Mouse (Mus musculus) forebrain, embryonic 10.5 days (tissue): ENCODE data around the gene Nlrp4e. TPM values are rescaled to one million over a fixed set of nuclear protein-coding genes. Genes with fewer than 3 reads are reported as not detected.
"Not testable (repeated sequence)": the region's sequence is repeated elsewhere in the genome, so short reads cannot be mapped to it uniquely, and the experiment has no call there.

ENCODE experiments used
- DNase-seq: peaks from one replicate; pipeline ENCODE4 v3.0.0-alpha.2; 2017; ENCODE audit warnings: low spot score; ENCODE audit errors: extremely low spot score
- H3K27ac ChIP-seq: fragments of 300-500 bp; sonication (generic); 2 replicates; pipeline ENCODE4 v1.5.1; 2016; ENCODE audit warnings: mild to moderate bottlenecking
- H3K27me3 ChIP-seq: fragments of 300-500 bp; sonication (generic); 2 replicates; pipeline ENCODE4 v1.6.1; 2016; ENCODE audit warnings: mild to moderate bottlenecking; ENCODE audit not compliant: poor library complexity, severe bottlenecking
- H3K36me3 ChIP-seq: fragments of 300-500 bp; sonication (generic); replicated peaks from 2 replicates; pipeline ENCODE4 v1.6.1; 2016; ENCODE audit warnings: mild to moderate bottlenecking, moderate library complexity
- H3K4me1 ChIP-seq: fragments of 300-500 bp; sonication (generic); 2 replicates; pipeline ENCODE4 v1.6.1; 2016
- H3K4me3 ChIP-seq: fragments of 300-500 bp; sonication (generic); 2 replicates; pipeline ENCODE4 v1.5.1; 2016; ENCODE audit warnings: mild to moderate bottlenecking, moderate library complexity
- H3K9me3 ChIP-seq: fragments of 300-500 bp; sonication (generic); 2 replicates; pipeline ENCODE4 v1.6.1; 2016; ENCODE audit warnings: mild to moderate bottlenecking, moderate library complexity
- WGBS: fragments of 180-500 bp; shearing (Covaris S2); methylation state at CpG from one replicate; pipeline ENCODE4 v1.1.7; 2016; 5-methylcytosine and 5-hydroxymethylcytosine counted together
- microRNA-seq: library from miRNA; unstranded; fragments of <30 nt; microRNA quantifications from one replicate; pipeline ENCODE4, GENCODE M21; 2017
- polyA plus RNA-seq: library from polyadenylated mRNA; unstranded; fragments of >200 nt; fragmentation: Nextera tagmentation; extraction: Ambion mirVana; gene quantifications from 2 replicates; pipeline ENCODE4 v1.2.1, GENCODE M21; 2016

Gene Nlrp4e
- not detected in 2 replicates for polyA plus RNA-seq

DNA sequence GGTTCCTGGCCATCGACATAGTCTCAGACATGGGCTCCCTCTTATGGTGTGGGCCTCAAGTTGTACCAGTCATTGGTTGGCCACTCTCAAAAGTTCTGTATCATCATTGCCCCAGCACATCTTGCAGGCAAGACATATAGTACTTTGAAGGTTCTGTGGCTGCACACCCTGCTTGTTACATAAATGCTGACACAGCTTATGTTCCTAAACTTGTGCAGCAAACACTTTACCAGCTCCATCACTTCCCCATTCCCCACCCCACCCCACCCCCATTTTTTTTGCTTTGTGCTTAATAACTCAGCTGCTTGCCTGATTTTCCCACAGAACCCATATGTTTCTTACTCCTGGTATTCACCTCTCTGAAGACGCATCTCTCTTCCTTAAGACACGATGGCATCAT lies at the start of gene Nlrp4e:
Gene Nlrp4e, plus strand, starts transcription at position 301 of the 400 bp plus-strand sequence.
- DNase-seq, H3K27ac ChIP-seq: not testable (repeated sequence)
- 87% methylated on average over 3 of the region's 3 CpGs for WGBS

DNA sequence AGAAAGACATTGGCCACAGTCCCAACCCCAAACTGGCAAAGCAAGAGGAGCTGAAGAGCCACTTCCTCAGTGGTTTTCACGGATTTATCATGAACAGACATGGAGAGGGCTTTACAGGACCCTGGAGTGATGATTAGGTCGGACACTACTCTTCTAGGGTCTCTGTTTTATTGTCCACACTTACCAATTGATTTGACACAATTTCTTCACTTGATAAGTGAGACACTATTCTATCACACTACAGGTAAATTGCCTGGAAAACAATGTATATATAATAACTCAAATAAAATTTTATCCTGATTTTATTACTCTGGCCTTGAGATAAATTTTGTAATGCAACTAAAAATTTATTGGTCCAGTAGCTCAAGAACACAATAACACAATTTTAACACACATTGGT lies 49.4 kb upstream of the Nlrp4e start, which contains the start of gene Vmn1r166:
Gene Vmn1r166, minus strand, starts transcription at position 101 of the 400 bp plus-strand sequence.
- H3K36me3 ChIP-seq, H3K27me3 ChIP-seq, H3K4me3 ChIP-seq, DNase-seq, H3K9me3 ChIP-seq, H3K27ac ChIP-seq, H3K4me1 ChIP-seq: not testable (repeated sequence)
- no CpG with 5 or more reads among the region's 2 CpGs for WGBS

More for the DNA sequence above, at the start of gene Nlrp4e:
- not testable (repeated sequence) for H3K36me3 ChIP-seq, H3K4me1 ChIP-seq, H3K4me3 ChIP-seq, H3K27me3 ChIP-seq
- H3K9me3 ChIP-seq = peaks cover 37% of the 10 kb centered on the region

DNA sequence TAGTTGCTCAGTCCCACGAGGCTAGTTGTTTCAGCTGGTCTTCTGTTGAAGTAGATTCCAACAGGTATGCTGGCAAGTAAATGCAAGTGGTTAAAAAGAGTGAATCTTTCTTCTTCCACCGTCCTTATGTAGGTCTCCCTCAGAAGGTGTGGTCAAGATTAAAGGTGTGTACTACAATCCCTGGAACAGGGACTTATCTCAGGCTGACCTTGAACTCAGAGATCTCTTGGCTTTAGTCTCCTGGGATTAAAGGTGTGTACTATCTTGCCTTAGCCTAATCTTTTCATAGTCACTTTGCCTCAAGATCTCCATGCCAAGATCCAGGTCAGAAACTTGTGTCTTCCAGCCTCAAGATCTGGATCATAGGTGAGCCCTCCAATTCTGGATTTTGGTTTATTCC lies 22.2 kb upstream of the Nlrp4e start, which contains the start of gene Gm6902:
Gene Gm6902, minus strand, starts transcription at position 101 of the 400 bp plus-strand sequence.
- not testable (repeated sequence) for H3K27me3 ChIP-seq, H3K36me3 ChIP-seq, H3K4me1 ChIP-seq, H3K9me3 ChIP-seq, DNase-seq, H3K27ac ChIP-seq, H3K4me3 ChIP-seq
- no CpG with 5 or more reads among the region's 2 CpGs for WGBS

DNA sequence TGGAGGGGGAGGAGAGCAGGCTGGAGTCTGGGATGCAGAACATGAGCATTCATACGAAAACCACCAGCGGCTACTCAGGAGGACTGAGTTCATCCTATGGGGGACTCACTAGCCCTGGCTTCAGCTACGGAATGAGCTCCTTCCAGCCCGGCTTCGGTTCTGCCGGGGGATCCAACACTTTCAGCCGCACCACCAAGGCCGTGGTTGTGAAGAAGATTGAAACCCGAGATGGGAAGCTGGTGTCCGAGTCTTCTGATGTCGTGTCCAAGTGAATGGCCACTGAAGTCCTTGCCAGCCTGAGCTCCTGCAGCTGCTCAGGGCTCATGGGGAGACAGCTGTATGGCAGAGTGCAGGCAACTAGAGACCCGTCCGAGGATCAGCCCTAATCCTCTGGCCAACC lies 57.3 kb downstream of the Nlrp4e start:
- DNase-seq, H3K4me3 ChIP-seq, H3K27me3 ChIP-seq, H3K27ac ChIP-seq, H3K4me1 ChIP-seq, H3K36me3 ChIP-seq: not testable (repeated sequence)
- H3K9me3 ChIP-seq = peaks cover 80% of the 10 kb centered on the region
- WGBS = 94% methylated on average over 13 of the region's 13 CpGs

DNA sequence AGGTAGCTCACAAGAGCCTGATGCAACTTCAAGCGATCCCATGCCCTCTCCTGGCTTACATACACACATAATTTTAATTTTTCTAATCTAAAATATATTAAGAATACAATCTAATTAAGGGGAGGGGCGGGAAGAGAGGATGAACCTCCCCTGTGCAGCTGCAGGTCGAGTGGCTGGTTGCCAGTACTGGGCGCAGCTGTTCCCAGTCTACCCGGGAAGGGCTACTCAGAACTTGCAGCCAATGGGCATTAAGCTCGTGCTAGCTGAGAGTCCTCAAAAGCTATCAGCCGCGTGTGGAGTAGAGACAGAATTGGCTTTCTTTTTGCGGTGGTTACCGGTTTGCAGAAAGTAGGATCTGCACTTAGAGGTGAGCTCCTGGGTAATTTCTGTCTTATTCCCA lies 84.6 kb downstream of the Nlrp4e start, which contains the start of gene Nlrp5:
Gene Nlrp5, plus strand, starts transcription at position 301 of the 400 bp plus-strand sequence.
- no peaks in the 10 kb centered on the region for H3K27me3 ChIP-seq
- WGBS = 78% methylated on average over 10 of the region's 10 CpGs
- H3K36me3 ChIP-seq = no peaks in the 10 kb centered on the region

More for the DNA sequence above, 84.6 kb downstream of the Nlrp4e start, which contains the start of gene Nlrp5:
- Histone ChIP-seq H3K27ac (no peak within 1 kb of the TSS), H3K9me3 (peaks cover 60% of the 10 kb centered on the region), H3K4me3 (no peak within 1 kb of the TSS), H3K4me1 (no peaks in the 10 kb centered on the region)
- DNase-seq = no peak

Small RNA genes lying within 50 kb of the gene (microRNA-seq; reads per million reads assigned to microRNA genes)
- gene Gm25196 = not detected

Other genes with a start within 250 kb of the Nlrp4e start
- gene Vmn1r163, start 245.7 kb upstream of the Nlrp4e start, polyA plus RNA-seq = not detected in 2 replicates
- gene Gm8720, start 233.7 kb upstream of the Nlrp4e start, polyA plus RNA-seq = not detected in 2 replicates
- not detected in 2 replicates for gene Gm10662, start 156.7 kb upstream of the Nlrp4e start, polyA plus RNA-seq
- gene Vmn1r165, start 83.9 kb upstream of the Nlrp4e start, polyA plus RNA-seq = not detected in 2 replicates
- gene Vmn1r166, start 49.5 kb upstream of the Nlrp4e start, polyA plus RNA-seq = not detected in 2 replicates
- not detected in 2 replicates for gene Gm6902, start 22.3 kb upstream of the Nlrp4e start, polyA plus RNA-seq
- gene Nlrp5, start 84.7 kb downstream of the Nlrp4e start, polyA plus RNA-seq = not detected in 2 replicates
- not detected in 2 replicates for gene Vmn1r167, start 206.0 kb downstream of the Nlrp4e start, polyA plus RNA-seq
- not detected in 2 replicates for gene Vmn1r168, start 238.5 kb downstream of the Nlrp4e start, polyA plus RNA-seq